ENCODE assay signal across 7 mouse cellular contexts in the genomic region with DNA sequence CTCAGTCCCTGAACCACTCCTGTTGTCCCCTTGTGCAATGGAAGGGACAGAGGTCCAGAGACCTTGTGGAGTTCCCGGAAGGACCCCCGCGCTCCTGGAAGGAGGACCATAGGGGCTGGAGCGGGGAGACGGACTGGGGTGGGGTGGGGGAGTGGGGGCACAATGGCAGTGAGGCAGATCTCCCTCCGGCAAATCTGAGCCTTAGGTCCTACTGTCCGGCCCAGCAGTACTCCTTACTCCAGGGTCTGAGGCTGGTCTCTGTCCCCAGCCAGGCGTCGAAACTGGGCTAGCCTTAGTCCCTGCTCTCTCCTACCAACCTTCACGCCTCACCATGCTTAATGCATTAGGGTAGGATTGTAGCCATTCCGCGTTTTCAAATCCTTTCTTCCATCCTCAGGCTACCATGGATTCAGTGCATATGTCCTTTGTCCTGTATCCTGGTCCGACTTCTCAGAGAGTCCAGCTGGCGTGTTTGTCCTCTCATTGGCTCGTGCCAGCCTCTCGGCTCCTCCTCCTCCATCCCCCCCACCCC. TPM values are rescaled to one million over a fixed set of nuclear protein-coding genes. Genes with fewer than 3 reads are reported as not detected.
DNase-seq lines count a peak whose midpoint lies in the region; ATAC-seq lines count a peak whose summit lies in the region.

No protein-coding gene starts in this region.

- intact Hi-C loops in left cerebral cortex, postnatal 25 days (cut with DNase I), result loop anchor here (5.0 kb wide), 2 partner anchors 61 to 359 kb away; a partner anchor contains a TSS

- H3K27ac ChIP-seq in forebrain, embryonic 15.5 days (replicated peaks), result peak overlapping the region; percentile 97
- peak overlapping the region; percentile 87 for H3K27ac ChIP-seq in hindbrain, embryonic 14.5 days
- peak overlapping the region; percentile 99 for H3K27ac ChIP-seq in midbrain, embryonic 10.5 days (replicated peaks)
- peak overlapping the region; percentile 96 for H3K27ac ChIP-seq in stomach, embryonic 15.5 days

- no peaks in the 10 kb centered on the region; the same call in 1 of the 2 replicates for H3K4me1 ChIP-seq in forebrain, embryonic 15.5 days
- no peaks in the 10 kb centered on the region for H3K4me1 ChIP-seq in hindbrain, embryonic 14.5 days (replicated peaks; ENCODE audit: control insufficient read depth, insufficient read depth, low read length)
- no peaks in the 10 kb centered on the region for H3K4me1 ChIP-seq in midbrain, embryonic 10.5 days
- no peaks in the 10 kb centered on the region; the same call in 1 of the 2 replicates for H3K4me1 ChIP-seq in stomach, embryonic 15.5 days

- WGBS in forebrain, embryonic 15.5 days, result 0% methylated on average over 16 of the region's 16 CpGs
- 0% methylated on average over 16 of the region's 16 CpGs for WGBS in hindbrain, embryonic 14.5 days
- 0% methylated on average over 16 of the region's 16 CpGs for WGBS in midbrain, embryonic 10.5 days
- WGBS in stomach, embryonic 15.5 days, result under 1% methylated on average over 16 of the region's 16 CpGs

- no peaks in the 10 kb centered on the region for H3K9me3 ChIP-seq in forebrain, embryonic 15.5 days
- no peaks in the 10 kb centered on the region for H3K9me3 ChIP-seq in hindbrain, embryonic 14.5 days (ENCODE audit: control insufficient read depth, low read length)
- H3K9me3 ChIP-seq in midbrain, embryonic 10.5 days (replicated peaks), result no peaks in the 10 kb centered on the region
- H3K9me3 ChIP-seq in stomach, embryonic 15.5 days, result no peaks in the 10 kb centered on the region

- peak overlapping the region; percentile 90 for H3K9ac ChIP-seq in forebrain, embryonic 15.5 days (replicated peaks)
- H3K9ac ChIP-seq in hindbrain, embryonic 14.5 days, result peak overlapping the region; percentile 74
- H3K9ac ChIP-seq in stomach, embryonic 15.5 days, result peak overlapping the region; percentile 65

- H3K27me3 ChIP-seq in forebrain, embryonic 15.5 days, result no peaks in the 10 kb centered on the region
- H3K27me3 ChIP-seq in hindbrain, embryonic 14.5 days (ENCODE audit: control insufficient read depth, insufficient read depth, low read length), result no peaks in the 10 kb centered on the region
- no peaks in the 10 kb centered on the region for H3K27me3 ChIP-seq in midbrain, embryonic 10.5 days (ENCODE audit: low read depth, poor library complexity, severe bottlenecking)
- no peaks in the 10 kb centered on the region for H3K27me3 ChIP-seq in stomach, embryonic 15.5 days (replicated peaks)

- no peaks in the 10 kb centered on the region for H3K36me3 ChIP-seq in forebrain, embryonic 15.5 days
- no peaks in the 10 kb centered on the region for H3K36me3 ChIP-seq in hindbrain, embryonic 14.5 days (replicated peaks; ENCODE audit: control insufficient read depth, insufficient read depth)
- no peaks in the 10 kb centered on the region for H3K36me3 ChIP-seq in midbrain, embryonic 10.5 days
- no peaks in the 10 kb centered on the region for H3K36me3 ChIP-seq in stomach, embryonic 15.5 days

- peak; percentile 82 for DNase-seq in NIH3T3 (ENCODE audit: low read depth)
- peak; percentile 72 for DNase-seq in cerebellum, adult 11-12 months
- DNase-seq in hindbrain, embryonic 14.5 days (ENCODE audit: low spot score), result peak; percentile 74
- DNase-seq in left cerebral cortex, postnatal 25 days (ENCODE audit: low spot score in 2 of 2), result peak; percentile 49 to 69
- DNase-seq in midbrain, embryonic 10.5 days (ENCODE audit: low spot score), result peak; percentile 77

- peak overlapping the region; percentile 46 for H3K4me2 ChIP-seq in forebrain, embryonic 15.5 days (replicated peaks)
- H3K4me2 ChIP-seq in hindbrain, embryonic 14.5 days (replicated peaks), result peak overlapping the region; percentile 67
- H3K4me2 ChIP-seq in stomach, embryonic 15.5 days, result peak overlapping the region; percentile 69

- ATAC-seq in forebrain, embryonic 15.5 days (replicated peaks), result peak; percentile 78
- peak; percentile 78 for ATAC-seq in hindbrain, embryonic 14.5 days (ENCODE audit: low FRiP score)
- peak; percentile 65 for ATAC-seq in stomach, embryonic 15.5 days (ENCODE audit: insufficient read depth, low FRiP score, low read depth)

- H3K4me3 ChIP-seq in forebrain, embryonic 15.5 days, result peak overlapping the region; percentile 91
- peak overlapping the region; percentile 54 for H3K4me3 ChIP-seq in hindbrain, embryonic 14.5 days (replicated peaks; ENCODE audit: low read length)
- H3K4me3 ChIP-seq in midbrain, embryonic 10.5 days, result peak overlapping the region; percentile 87
- peak overlapping the region; percentile 81 for H3K4me3 ChIP-seq in stomach, embryonic 15.5 days (replicated peaks)

RNA-seq across cellular contexts. Expression of a gene that starts 8.5 kb away (rescaled TPM):
- 144 and 146 TPM in 2 replicates for polyA plus RNA-seq in forebrain, embryonic 15.5 days (2015; fragmentation: Nextera tagmentation; extraction: Ambion mirVana)
- polyA plus RNA-seq in hindbrain, embryonic 14.5 days (2014; fragmentation: Nextera tagmentation; extraction: Ambion mirVana), result 176 and 179 TPM in 2 replicates
- 10 to 100 TPM; 34.2 to 36.6 TPM for total RNA-seq in left cerebral cortex, postnatal 25 days (2021)
- 134 TPM in 2 replicates for polyA plus RNA-seq in midbrain, embryonic 10.5 days (2016; fragmentation: Nextera tagmentation; extraction: Ambion mirVana)
- 159 and 164 TPM in 2 replicates for polyA plus RNA-seq in stomach, embryonic 15.5 days (2015; fragmentation: Nextera tagmentation; extraction: Ambion mirVana)

Comparison
In these comparisons a context has a peak if more than half of its experiments do, and no peak if none do; other contexts are left out.
1. Peak in every context shown above with its lines: DNase-seq, ATAC-seq, H3K4me3 ChIP-seq and H3K27ac ChIP-seq.